Mouse (Mus musculus) 3T3-L1 (cell line): ENCODE data around the gene Lrrtm1.

Experiments
- DNase-seq: peaks from one replicate; pipeline ENCODE4 v3.0.0-alpha.2; 2015; ENCODE audit warnings: low read depth, low spot score

Gene Lrrtm1

DNA sequence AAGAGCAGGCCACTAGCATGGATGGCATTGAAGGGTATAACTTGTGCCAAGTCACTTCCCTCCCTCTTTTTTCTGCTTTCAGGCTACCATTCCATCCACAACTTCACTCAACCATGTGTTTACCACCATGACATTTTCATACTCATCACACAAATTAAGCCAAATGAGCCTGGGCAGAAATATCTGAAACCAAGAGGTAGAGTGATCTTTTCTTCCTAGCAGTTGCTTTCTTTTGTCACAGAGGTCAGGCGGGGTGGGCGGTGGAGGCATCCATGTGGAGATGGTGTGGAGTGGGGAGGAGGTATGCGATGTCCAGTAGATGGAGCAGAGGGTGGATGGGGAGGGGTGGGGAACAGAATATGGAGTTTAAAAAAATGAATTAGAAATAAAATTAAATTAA lies 64.3 kb downstream of the Lrrtm1 start:
- no peak for DNase-seq
